Mouse (Mus musculus) mature B cell (primary cell): ENCODE data around the gene Eme1.

Source experiments
- in situ Hi-C: fragments of 300-500 bp; cut with MboI; formaldehyde crosslinking; loops from 2 replicates; pipeline ENCODE4 v1.14.3; 2019

Gene Eme1

DNA sequence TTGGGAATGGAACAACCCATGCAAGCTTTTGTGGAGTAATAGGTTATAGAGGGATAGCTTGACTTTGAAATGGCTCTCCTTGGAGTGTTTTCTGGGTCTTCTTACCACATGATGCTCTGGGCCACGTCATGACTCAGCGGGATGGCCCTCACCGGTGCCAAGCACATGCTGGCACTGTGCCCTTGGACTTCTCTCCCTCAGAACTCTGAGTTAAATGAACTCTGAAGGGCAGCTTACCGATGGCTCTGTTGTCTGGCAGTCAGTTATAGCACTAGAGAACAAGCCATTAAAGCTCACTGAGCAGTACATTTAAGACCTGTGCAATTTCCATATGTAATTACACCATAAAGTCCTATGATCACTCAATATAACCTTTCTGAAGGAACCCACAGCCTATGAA lies 56.4 kb downstream of the Eme1 start:
- in situ Hi-C loops, result no loop called here

DNA sequence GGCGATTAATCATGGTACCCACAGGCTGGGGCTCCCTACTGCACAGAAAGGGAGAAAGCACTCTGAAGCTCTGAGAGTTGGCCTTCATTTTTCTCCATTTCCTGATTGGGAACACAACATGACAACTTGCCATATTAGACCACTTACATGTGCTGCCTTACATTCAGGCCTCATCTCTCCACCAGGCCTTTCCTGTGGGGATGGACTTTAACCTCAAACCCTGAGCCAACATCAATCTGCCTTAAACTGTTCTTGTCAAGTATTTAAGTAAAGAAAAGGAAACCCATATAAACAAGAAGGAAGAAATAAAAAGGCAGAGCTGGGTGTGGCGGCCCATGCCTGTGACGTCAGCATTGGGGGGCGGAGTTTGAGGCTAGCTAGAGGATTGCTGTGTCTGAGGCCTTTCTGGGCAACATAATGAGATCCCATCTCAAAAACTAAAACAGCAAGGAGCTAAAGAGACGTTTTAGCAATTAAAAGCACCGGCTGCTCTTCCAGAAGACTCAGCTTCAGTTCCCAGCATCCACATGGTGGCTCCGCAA lies 57.4 kb downstream of the Eme1 start:
- in situ Hi-C loops, result no loop called here
